Mouse (Mus musculus) embryonic facial prominence, embryonic 11.5 days (tissue): Measurements from ENCODE around the gene Olfr1272. TPM values are rescaled to one million over a fixed set of nuclear protein-coding genes. Genes with fewer than 3 reads are reported as not detected.
"Not testable (repeated sequence)": the region's sequence is repeated elsewhere in the genome, so short reads cannot be mapped to it uniquely, and the experiment has no call there.

ENCODE experiments used
- ATAC-seq: fragments of 200-750 bp; cut with Nextera tagmentation; replicated peaks from 2 replicates; pipeline ENCODE4 v1.8.0; 2017; ENCODE audit warnings: low read depth; ENCODE audit not compliant: insufficient number of reproducible peaks, low FRiP score, low TSS enrichment
- DNase-seq: peaks from one replicate; pipeline ENCODE4 v3.0.0-alpha.2; 2015; ENCODE audit warnings: low spot score
- H3K27ac ChIP-seq: fragments of 300-500 bp; sonication (generic); replicated peaks from 2 replicates; pipeline ENCODE4 v1.5.1; 2014; ENCODE audit warnings: mild to moderate bottlenecking, low read depth, low read length, control low read depth
- H3K27me3 ChIP-seq: fragments of 300-500 bp; sonication (generic); 2 replicates; pipeline ENCODE4 v1.6.1; 2014; ENCODE audit warnings: mild to moderate bottlenecking, low read length, moderate library complexity, mixed read lengths; ENCODE audit not compliant: control insufficient read depth, insufficient read depth
- H3K36me3 ChIP-seq: fragments of 300-500 bp; sonication (generic); replicated peaks from 2 replicates; pipeline ENCODE4 v1.6.1; 2014; ENCODE audit warnings: low read depth, mild to moderate bottlenecking, low read length, moderate library complexity, mixed read lengths; ENCODE audit not compliant: control insufficient read depth, insufficient read depth
- H3K4me1 ChIP-seq: fragments of 300-500 bp; sonication (generic); 2 replicates; pipeline ENCODE4 v1.6.1; 2014; ENCODE audit warnings: low read length, mixed read lengths; ENCODE audit not compliant: control insufficient read depth, insufficient read depth
- H3K4me2 ChIP-seq: fragments of 300-500 bp; sonication (generic); 2 replicates; pipeline ENCODE4 v1.6.1; 2014; ENCODE audit warnings: low read depth, mild to moderate bottlenecking, control low read depth, low read length, moderate library complexity
- H3K4me3 ChIP-seq: fragments of 300-500 bp; sonication (generic); 2 replicates; pipeline ENCODE4 v1.5.1; 2014; ENCODE audit warnings: low read depth, low read length, control low read depth
- H3K9ac ChIP-seq: fragments of 300-500 bp; sonication (generic); replicated peaks from 2 replicates; pipeline ENCODE4 v1.6.1; 2014; ENCODE audit warnings: mild to moderate bottlenecking, control low read depth, low read length
- H3K9me3 ChIP-seq: fragments of 300-500 bp; sonication (generic); replicated peaks from 2 replicates; pipeline ENCODE4 v1.6.1; 2016; ENCODE audit warnings: mild to moderate bottlenecking, low read length, inconsistent platforms, mixed read lengths; ENCODE audit not compliant: control insufficient read depth
- WGBS: fragments of 180-500 bp; shearing (Covaris S2); extraction: QIAGEN DNeasy Blood & Tissue Kit; methylation state at CpG from one replicate; pipeline ENCODE4 v1.1.7; 2014; 5-methylcytosine and 5-hydroxymethylcytosine counted together
- polyA plus RNA-seq: library from polyadenylated mRNA; unstranded; fragments of >200 nt; fragmentation: Nextera tagmentation; extraction: Ambion mirVana; gene quantifications from 2 replicates; pipeline ENCODE4 v1.2.1, GENCODE M21; 2014

The Olfr1272 gene
- polyA plus RNA-seq, result not detected in 2 replicates

DNA sequence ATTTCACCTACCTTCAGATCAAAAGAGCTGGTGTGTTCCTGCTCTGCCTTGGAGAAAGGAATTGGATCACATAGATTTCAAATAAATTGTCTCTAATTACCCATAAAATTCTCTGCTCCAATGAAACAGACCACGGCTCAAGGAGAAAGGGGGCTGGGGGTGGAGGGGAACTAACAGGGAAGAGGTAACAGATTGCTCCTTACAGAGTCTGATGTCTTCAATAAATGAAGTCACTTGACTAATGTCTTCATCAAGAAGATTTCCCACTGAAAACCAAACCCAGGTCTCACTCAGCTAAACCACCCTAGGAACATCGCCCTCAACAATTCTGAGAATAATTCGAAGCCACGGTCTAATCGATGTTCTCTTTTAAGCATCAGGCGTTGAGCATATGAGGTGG is at the start of gene Olfr1272:
Gene Olfr1272 (minus strand): TSS at position 101 of the 400 bp plus-strand sequence.
- WGBS, result 89% methylated on average over 6 of the region's 6 CpGs

GRCm38 (mm10) chr2:90321900-90322299 is 29.3 kb upstream of the Olfr1272 start, which contains the start of gene Gm13769:
Gene Gm13769, plus strand, starts transcription at chr2:90322200.
- no CpG with 5 or more reads among the region's 6 CpGs for WGBS
- not testable (repeated sequence) for H3K9ac ChIP-seq, H3K27ac ChIP-seq, DNase-seq, H3K4me2 ChIP-seq, H3K9me3 ChIP-seq, H3K4me1 ChIP-seq, H3K4me3 ChIP-seq, H3K36me3 ChIP-seq, H3K27me3 ChIP-seq, ATAC-seq

More for the DNA sequence above, at the start of gene Olfr1272:
- Histone ChIP-seq H3K4me3 (no peak within 1 kb of the TSS), H3K4me2 (no peak within 1 kb of the TSS), H3K27ac (no peak within 1 kb of the TSS), H3K36me3 (no peaks in the 10 kb centered on the region), H3K4me1 (no peaks in the 10 kb centered on the region), H3K9ac (no peak within 1 kb of the TSS), H3K9me3 (no peaks in the 10 kb centered on the region), H3K27me3 (no peaks in the 10 kb centered on the region)
- DNase-seq, result no peak
- ATAC-seq, result no peak

GRCm38 (mm10) chr2:90270932-90271331 is 21.7 kb downstream of the Olfr1272 start, which contains the start of gene Olfr1271:
Gene Olfr1271, minus strand, starts transcription at chr2:90271032.
- DNase-seq (no peak), ATAC-seq (no peak)
- Histone ChIP-seq H3K36me3 (no peaks in the 10 kb centered on the region), H3K4me1 (no peaks in the 10 kb centered on the region), H3K4me3 (no peak within 1 kb of the TSS), H3K9me3 (no peaks in the 10 kb centered on the region), H3K9ac (no peak within 1 kb of the TSS), H3K27me3 (no peaks in the 10 kb centered on the region), H3K4me2 (no peak within 1 kb of the TSS), H3K27ac (no peak within 1 kb of the TSS)
- WGBS, result 91% methylated on average over 2 of the region's 2 CpGs

- no peak for DNase-seq
- ATAC-seq, result no peak
- H3K27ac ChIP-seq, result no peak within 1 kb of the TSS
- no peaks in the 10 kb centered on the region for H3K36me3 ChIP-seq
- no peaks in the 10 kb centered on the region for H3K27me3 ChIP-seq
- H3K9ac ChIP-seq, result no peak within 1 kb of the TSS
- H3K4me3 ChIP-seq, result no peak within 1 kb of the TSS
- WGBS, result 90% methylated on average over 4 of the region's 4 CpGs
- H3K4me1 ChIP-seq, result no peaks in the 10 kb centered on the region
- H3K4me2 ChIP-seq, result no peak within 1 kb of the TSS
- no peaks in the 10 kb centered on the region for H3K9me3 ChIP-seq
Observed at GRCm38 (mm10) chr2:90257492-90257891, 35.1 kb downstream of the Olfr1272 start, which contains the start of gene Olfr142. Gene Olfr142, minus strand, starts transcription at chr2:90257592.

Other genes starting within 250 kb of the Olfr1272 start
- gene Olfr140, start 229.2 kb downstream of the Olfr1272 start, polyA plus RNA-seq, result not detected in 2 replicates
- not detected in 2 replicates for gene Olfr1269, start 171.4 kb downstream of the Olfr1272 start, polyA plus RNA-seq
- gene Olfr32, start 150.5 kb downstream of the Olfr1272 start, polyA plus RNA-seq, result 0.08 TPM in 1 of 2 replicates, not detected in the other
- gene Olfr1270, start 139.8 kb downstream of the Olfr1272 start, polyA plus RNA-seq, result 0.07 TPM in 1 of 2 replicates, not detected in the other
- gene Olfr1506, start 68.3 kb downstream of the Olfr1272 start, polyA plus RNA-seq, result not detected in 2 replicates
- gene Olfr142, start 35.2 kb downstream of the Olfr1272 start, polyA plus RNA-seq, result not detected in 2 replicates
- not detected in 2 replicates for gene Olfr1271, start 21.8 kb downstream of the Olfr1272 start, polyA plus RNA-seq
- gene Gm13769, start 29.4 kb upstream of the Olfr1272 start, polyA plus RNA-seq, result not detected in 2 replicates
- not detected in 2 replicates for gene Olfr1274-ps, start 105.8 kb upstream of the Olfr1272 start, polyA plus RNA-seq